Mouse (Mus musculus) naive thymus-derived CD4-positive, alpha-beta T cell, adult 5 months (primary cell): ENCODE data around the gene Tmem89. TPM values are rescaled to one million over a fixed set of nuclear protein-coding genes. Genes with fewer than 3 reads are reported as not detected.

Source experiments
- polyA plus RNA-seq: library from polyadenylated mRNA; unstranded; fragments of 100-300 nt; shearing (Covaris generic); gene quantifications from one replicate; pipeline ENCODE4 v1.2.1, GENCODE M21; 2017

Gene Tmem89
- polyA plus RNA-seq = not detected

DNA sequence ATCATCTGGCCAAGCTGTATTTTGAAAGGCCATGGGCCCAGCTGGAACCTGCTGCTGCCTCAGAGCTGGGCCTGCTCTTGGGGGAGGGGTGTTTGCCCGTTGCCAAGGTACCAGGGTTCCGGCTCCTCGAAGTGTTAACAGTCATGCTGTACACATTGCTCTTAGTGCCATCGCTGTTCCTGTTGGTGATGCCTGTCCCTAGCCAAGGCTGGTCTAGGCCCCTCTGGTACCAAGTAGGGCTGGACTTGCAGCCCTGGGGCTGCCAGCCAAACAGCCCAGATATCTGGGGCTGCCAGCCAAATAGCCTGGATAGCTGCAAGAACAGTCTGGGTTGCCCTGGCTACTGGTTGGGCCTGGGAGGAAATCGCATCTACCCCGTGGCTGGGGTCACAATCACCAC lies at the start of gene Tmem89:
TSS of gene Tmem89 (plus strand) at position 129 of the 400 bp plus-strand sequence.

DNA sequence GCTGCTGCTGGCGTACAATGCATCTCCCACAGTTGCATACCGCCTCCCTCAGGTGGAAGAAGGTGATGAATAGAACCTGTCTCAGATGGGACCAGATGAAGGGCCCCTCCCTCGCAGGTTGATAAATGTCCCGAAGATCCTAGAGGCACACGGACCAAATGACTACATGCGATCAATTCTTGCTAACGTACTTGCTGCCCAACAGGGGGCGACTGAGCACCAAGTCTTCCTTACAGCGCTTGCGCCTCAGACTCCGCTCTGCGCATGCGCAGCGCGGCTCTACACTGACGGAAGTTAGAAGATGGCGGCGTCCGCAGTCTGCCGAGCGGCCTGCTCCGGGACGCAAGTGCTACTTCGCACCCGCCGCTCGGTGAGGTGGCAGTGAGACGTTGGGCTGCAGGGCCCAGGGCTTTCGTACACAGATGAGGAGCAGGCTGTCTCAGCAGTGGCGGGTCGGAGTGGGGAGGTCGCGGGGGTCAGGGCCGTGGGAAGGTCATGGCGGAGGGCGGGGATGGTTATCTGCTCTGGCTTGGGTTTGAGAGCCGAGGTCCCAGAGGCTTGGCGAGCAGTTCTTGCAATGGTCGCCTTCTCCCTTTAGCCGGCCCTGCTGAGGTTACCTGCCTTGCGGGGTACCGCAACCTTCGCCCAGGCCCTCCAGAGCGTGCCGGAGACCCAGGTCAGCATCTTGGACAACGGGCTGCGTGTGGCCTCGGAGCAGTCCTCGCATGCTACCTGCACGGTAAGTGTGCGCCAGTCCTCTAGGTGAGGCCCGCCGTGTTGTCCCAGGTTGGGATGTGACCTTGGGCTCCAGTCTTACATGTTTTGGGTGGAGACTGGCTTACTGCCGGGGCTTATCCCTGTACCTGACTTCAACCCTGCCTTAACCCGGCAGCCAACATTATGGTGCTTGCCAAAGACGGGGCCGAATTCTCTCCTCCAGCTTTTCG lies 22.3 kb downstream of the Tmem89 start, which contains the start of gene Uqcrc1:
TSS of gene Uqcrc1 (plus strand) at position 216 of the 947 bp plus-strand sequence.

GRCm38 (mm10) chr9:108953081-108953636 lies 38.7 kb downstream of the Tmem89 start, which contains the start of gene Col7a1:
Col7a1 (plus strand) TSS chr9:108953586.

Other genes starting within 250 kb of the Tmem89 start
- gene Prkar2a, start 225.3 kb upstream of the Tmem89 start, polyA plus RNA-seq = 17.3 TPM
- 44.0 TPM for gene Ip6k2, start 130.8 kb upstream of the Tmem89 start, polyA plus RNA-seq
- 10.0 TPM for gene Nckipsd, start 106.3 kb upstream of the Tmem89 start, polyA plus RNA-seq
- gene Celsr3, start 88.3 kb upstream of the Tmem89 start, polyA plus RNA-seq = 0.27 TPM
- gene Slc26a6, start 61.3 kb upstream of the Tmem89 start, polyA plus RNA-seq = 12.1 TPM
- gene Uqcrc1, start 22.0 kb downstream of the Tmem89 start, polyA plus RNA-seq = 278 TPM
- 0.58 TPM for gene Col7a1, start 39.0 kb downstream of the Tmem89 start, polyA plus RNA-seq
- gene Ucn2, start 71.4 kb downstream of the Tmem89 start, polyA plus RNA-seq = not detected
- 9.0 TPM for gene Pfkfb4, start 77.2 kb downstream of the Tmem89 start, polyA plus RNA-seq
- gene Shisa5, start 123.9 kb downstream of the Tmem89 start, polyA plus RNA-seq = 3,039 TPM
- gene Trex1, start 145.1 kb downstream of the Tmem89 start, polyA plus RNA-seq = 56.7 TPM
- gene Atrip, start 159.5 kb downstream of the Tmem89 start, polyA plus RNA-seq = 20.9 TPM
- 7.0 TPM for gene Ccdc51, start 167.9 kb downstream of the Tmem89 start, polyA plus RNA-seq
- gene Tma7, start 168.0 kb downstream of the Tmem89 start, polyA plus RNA-seq = 407 TPM
- 1.4 TPM for gene Plxnb1, start 180.8 kb downstream of the Tmem89 start, polyA plus RNA-seq
- gene Fbxw21, start 247.4 kb downstream of the Tmem89 start, polyA plus RNA-seq = not detected